Mouse (Mus musculus): ENCODE results near the gene 6030452D12Rik. TPM values are rescaled to one million over a fixed set of nuclear protein-coding genes. Genes with fewer than 3 reads are reported as not detected.

Gene 6030452D12Rik
- polyA plus RNA-seq, 1 experiment from 2014 or later: not detected

DNA sequence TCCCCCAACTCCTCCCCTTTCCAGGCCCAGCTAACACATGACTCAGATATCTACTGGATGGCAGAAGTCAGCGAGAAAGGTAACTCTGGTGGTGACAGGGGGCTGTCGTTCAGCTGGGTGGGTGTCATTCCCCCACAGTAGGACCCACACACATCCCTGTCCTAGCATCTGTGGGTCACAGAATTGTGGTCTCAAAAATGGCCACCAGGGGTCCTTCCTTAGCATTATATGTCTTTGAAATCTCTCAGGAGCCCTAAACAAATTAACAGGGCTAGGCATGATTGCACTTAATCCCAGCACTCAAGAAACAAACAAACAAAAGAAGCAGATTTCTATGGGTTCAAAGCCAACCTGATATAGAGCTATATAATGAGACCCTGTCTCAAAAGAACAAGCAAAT lies 44.8 kb downstream of the 6030452D12Rik start:
- ATAC-seq (ENCODE audit: low FRiP score): no peak
- no peaks in the 10 kb centered on the region for H3K4me1 ChIP-seq (replicated peaks)
- H3K4me3 ChIP-seq: no peak overlapping the region
- WGBS: 88% methylated on average over 2 of the region's 2 CpGs
- H3K27ac ChIP-seq: no peak overlapping the region
- H3K9ac ChIP-seq: no peak overlapping the region
- H3K27me3 ChIP-seq: no peaks in the 10 kb centered on the region
- H3K36me3 ChIP-seq: no peaks in the 10 kb centered on the region
- no peak overlapping the region for H3K4me2 ChIP-seq
- no peaks in the 10 kb centered on the region for H3K9me3 ChIP-seq

DNA sequence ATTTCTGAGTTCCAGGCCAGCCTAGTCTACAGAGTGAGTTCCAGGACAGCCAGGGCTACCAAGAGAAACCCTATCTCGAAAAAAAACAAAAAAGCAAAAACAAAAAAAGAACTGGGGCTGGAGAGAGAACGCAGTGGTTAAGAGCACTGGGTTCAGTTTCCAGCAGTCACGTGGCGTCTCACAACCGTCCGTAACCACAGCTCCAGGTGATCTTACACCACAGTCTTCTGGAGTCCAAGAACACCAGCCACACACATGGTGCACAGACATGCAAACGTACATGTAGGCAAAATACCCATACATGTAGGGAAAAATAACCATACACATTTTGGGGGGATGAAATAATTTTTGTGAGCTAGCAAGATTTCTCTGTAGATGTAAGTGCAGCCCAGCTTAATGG lies 46.4 kb downstream of the 6030452D12Rik start:
- H3K4me2 ChIP-seq: no peak overlapping the region
- no peaks in the 10 kb centered on the region for H3K27me3 ChIP-seq
- H3K9ac ChIP-seq: no peak overlapping the region
- no peaks in the 10 kb centered on the region for H3K9me3 ChIP-seq
- H3K36me3 ChIP-seq: no peaks in the 10 kb centered on the region
- no peak overlapping the region for H3K4me3 ChIP-seq
- WGBS: 90% methylated on average over 7 of the region's 7 CpGs
- no peaks in the 10 kb centered on the region for H3K4me1 ChIP-seq (replicated peaks)
- no peak overlapping the region for H3K27ac ChIP-seq
- no peak for ATAC-seq (ENCODE audit: low FRiP score)

DNA sequence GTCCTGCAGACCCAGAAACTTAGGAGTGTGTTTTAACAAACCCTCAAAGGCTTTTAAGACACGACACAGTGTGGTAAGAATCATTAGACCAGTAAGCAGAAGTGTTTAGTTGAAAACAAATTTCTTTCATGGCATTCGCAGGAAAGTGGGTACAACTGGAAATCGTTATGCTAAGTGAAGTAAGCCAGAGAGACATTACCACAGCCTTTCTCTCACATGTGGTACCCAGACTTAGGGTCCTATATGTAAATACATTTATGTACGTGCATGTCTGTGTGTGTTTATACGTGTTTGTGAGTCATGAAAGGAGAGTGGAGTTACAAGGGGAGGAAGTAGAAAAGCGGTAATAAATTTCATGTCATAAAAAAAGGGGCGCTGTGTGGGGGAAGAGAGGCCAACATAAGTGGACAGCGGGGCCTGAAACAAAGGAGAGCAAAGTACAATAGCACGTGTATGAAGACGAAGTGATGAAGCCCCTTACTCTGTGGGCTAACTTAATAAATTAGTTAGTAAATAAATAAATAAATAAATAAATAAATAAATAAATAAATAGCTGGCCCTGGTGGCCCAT lies 48.1 kb downstream of the 6030452D12Rik start:
- H3K36me3 ChIP-seq: no peaks in the 10 kb centered on the region
- H3K4me1 ChIP-seq (replicated peaks): no peaks in the 10 kb centered on the region
- H3K9ac ChIP-seq: no peak overlapping the region
- H3K27ac ChIP-seq: no peak overlapping the region
- H3K9me3 ChIP-seq: no peaks in the 10 kb centered on the region
- no peaks in the 10 kb centered on the region for H3K27me3 ChIP-seq
- ATAC-seq (ENCODE audit: low FRiP score): no peak
- WGBS: 87% methylated on average over 10 of the region's 10 CpGs
- no peak overlapping the region for H3K4me2 ChIP-seq
- H3K4me3 ChIP-seq: no peak overlapping the region

DNA sequence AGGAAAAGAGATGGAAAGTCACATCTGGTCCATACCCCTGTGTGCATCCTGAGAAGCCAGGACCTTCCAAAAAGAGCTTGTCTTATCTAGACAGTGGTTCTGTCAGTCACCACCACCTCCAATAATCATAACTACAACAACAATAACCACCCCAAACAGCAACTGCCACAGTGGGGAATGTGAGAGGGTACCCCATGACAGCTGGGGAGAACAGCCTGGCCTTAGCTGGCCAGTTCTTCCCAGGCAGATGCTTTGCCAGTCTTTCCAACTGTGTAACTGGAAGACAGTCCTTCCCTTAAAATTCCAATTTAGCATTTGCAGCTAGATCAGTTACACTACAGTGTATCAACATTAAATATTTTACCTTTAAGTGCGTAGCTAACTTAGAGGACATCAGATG lies 50.6 kb downstream of the 6030452D12Rik start:
- Histone ChIP-seq H3K27ac (no peak overlapping the region), H3K4me2 (no peak overlapping the region), H3K36me3 (no peaks in the 10 kb centered on the region), H3K4me3 (no peak overlapping the region), H3K4me1 (replicated peaks) (no peaks in the 10 kb centered on the region), H3K9me3 (no peaks in the 10 kb centered on the region), H3K27me3 (no peaks in the 10 kb centered on the region), H3K9ac (no peak overlapping the region)
- 98% methylated on average over 1 of the region's 1 CpGs for WGBS
- ATAC-seq (ENCODE audit: low FRiP score): no peak

DNA sequence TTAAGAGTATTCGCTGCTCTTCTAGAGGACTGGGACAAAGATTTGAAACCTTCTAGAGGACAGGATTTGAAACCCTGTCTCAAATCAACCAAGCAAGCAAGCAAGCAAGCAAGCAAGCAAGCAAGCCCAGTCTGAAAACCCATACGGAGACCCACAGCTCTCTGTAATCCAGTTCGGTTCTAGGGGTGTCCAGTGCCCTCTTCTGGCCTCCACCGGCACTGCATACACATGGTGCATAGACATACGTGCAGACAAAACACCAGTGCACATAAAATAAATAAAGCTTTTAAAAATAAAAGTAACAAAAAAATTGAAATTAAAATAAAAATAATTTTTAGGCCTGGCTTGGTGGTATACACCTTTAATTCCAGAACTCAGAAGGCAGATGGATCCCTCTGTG lies 53.7 kb downstream of the 6030452D12Rik start:
- H3K4me3 ChIP-seq: no peak overlapping the region
- no peaks in the 10 kb centered on the region for H3K36me3 ChIP-seq
- no peak for ATAC-seq (ENCODE audit: low FRiP score)
- H3K27ac ChIP-seq: no peak overlapping the region
- WGBS: 98% methylated on average over 5 of the region's 5 CpGs
- H3K9ac ChIP-seq: no peak overlapping the region
- no peak overlapping the region for H3K4me2 ChIP-seq
- H3K27me3 ChIP-seq: no peaks in the 10 kb centered on the region
- H3K4me1 ChIP-seq (replicated peaks): no peaks in the 10 kb centered on the region
- H3K9me3 ChIP-seq: peaks cover 9% of the 10 kb centered on the region; the same call in 1 of the 2 replicates

DNA sequence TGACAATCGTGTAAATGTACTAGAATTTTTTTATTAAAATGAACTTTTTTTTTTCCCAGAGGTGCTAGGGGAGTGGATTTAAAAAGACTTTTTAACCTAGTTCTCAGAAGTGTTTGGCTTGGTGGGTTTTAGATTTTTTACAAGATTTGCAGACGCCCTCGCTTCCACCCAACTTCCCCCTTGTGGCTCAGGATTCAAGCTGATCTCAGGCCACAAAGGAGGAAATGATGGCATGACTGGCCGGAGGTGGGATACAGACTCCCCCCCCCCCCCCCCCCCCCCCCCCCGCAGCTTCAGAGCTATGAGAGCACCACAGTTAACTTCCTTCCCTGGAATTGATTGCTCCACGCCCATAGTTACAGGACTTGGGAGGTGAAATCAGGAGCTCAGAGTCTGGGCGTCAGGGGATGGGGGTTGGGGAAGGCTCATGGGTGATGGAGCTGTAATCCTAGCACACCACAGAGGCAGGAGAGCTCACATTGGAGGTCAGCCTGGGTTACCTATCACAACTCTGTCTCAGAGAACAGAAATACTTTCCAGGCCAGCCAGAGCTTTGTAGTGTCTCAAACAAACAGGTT lies 55.8 kb downstream of the 6030452D12Rik start:
- no peak overlapping the region for H3K27ac ChIP-seq
- no peak for ATAC-seq (ENCODE audit: low FRiP score)
- no peak overlapping the region for H3K4me3 ChIP-seq
- H3K4me1 ChIP-seq (replicated peaks): no peaks in the 10 kb centered on the region
- no peak overlapping the region for H3K4me2 ChIP-seq
- H3K27me3 ChIP-seq: no peaks in the 10 kb centered on the region
- peaks cover 9% of the 10 kb centered on the region; the same call in 1 of the 2 replicates for H3K9me3 ChIP-seq
- H3K36me3 ChIP-seq: no peaks in the 10 kb centered on the region
- WGBS: 75% methylated on average over 6 of the region's 7 CpGs
- no peak overlapping the region for H3K9ac ChIP-seq

Other genes starting within 250 kb of the 6030452D12Rik start
- gene Smpd3, start 162.5 kb upstream of the 6030452D12Rik start, polyA plus RNA-seq (2015; fragmentation: Nextera tagmentation; extraction: Ambion mirVana): 47.7 and 49.2 TPM in 2 replicates
- 42.3 and 45.0 TPM in 2 replicates for gene Zfp90, start 85.2 kb upstream of the 6030452D12Rik start, polyA plus RNA-seq (2015; fragmentation: Nextera tagmentation; extraction: Ambion mirVana)
- gene Cdh3, start 10.4 kb downstream of the 6030452D12Rik start, polyA plus RNA-seq (2015; fragmentation: Nextera tagmentation; extraction: Ambion mirVana): 2.3 and 2.7 TPM in 2 replicates
- gene Gm10073, start 72.9 kb downstream of the 6030452D12Rik start, polyA plus RNA-seq (2015; fragmentation: Nextera tagmentation; extraction: Ambion mirVana): 6.1 and 9.5 TPM in 2 replicates
- gene Cdh1, start 102.8 kb downstream of the 6030452D12Rik start, polyA plus RNA-seq (2015; fragmentation: Nextera tagmentation; extraction: Ambion mirVana): 1.7 and 2.3 TPM in 2 replicates
- gene Tango6, start 182.5 kb downstream of the 6030452D12Rik start, polyA plus RNA-seq (2015; fragmentation: Nextera tagmentation; extraction: Ambion mirVana): 6.6 and 7.2 TPM in 2 replicates

Data from hindbrain, embryonic 13.5 days (tissue).